Mouse (Mus musculus) cerebellum, adult (tissue): ENCODE results near the gene L3mbtl3.

Experiments used
- ATAC-seq: cut with Nextera tagmentation; 2 replicates; pipeline ENCODE4 v1.9.2; 2017; ENCODE audit warnings: mild to moderate bottlenecking, moderate library complexity, mixed read lengths; ENCODE audit not compliant: insufficient number of reproducible peaks, low FRiP score, low TSS enrichment

The L3mbtl3 gene

GRCm38 (mm10) chr10:26375790-26376545 is at the start of gene L3mbtl3:
Gene L3mbtl3, minus strand, starts transcription at chr10:26375971.
- peak; percentile 56 for ATAC-seq

- ATAC-seq: no peak
Measured at GRCm38 (mm10) chr10:26421168-26421567, 45.4 kb upstream of the L3mbtl3 start.

GRCm38 (mm10) chr10:26388656-26389055 is 12.9 kb upstream of the L3mbtl3 start:
- no peak for ATAC-seq

- ATAC-seq: no peak
Measured at GRCm38 (mm10) chr10:26377332-26377602, 1.5 kb upstream of the L3mbtl3 start.

- no peak for ATAC-seq
Measured at GRCm38 (mm10) chr10:26376546-26377331, 968 bp upstream of the L3mbtl3 start.

- ATAC-seq: no peak
Measured at GRCm38 (mm10) chr10:26375351-26375751, 420 bp downstream of the L3mbtl3 start.

GRCm38 (mm10) chr10:26374436-26375311 is 1.1 kb downstream of the L3mbtl3 start:
- peak; percentile 17; the same call in 1 of the 2 replicates for ATAC-seq

- peak; percentile 50 for ATAC-seq
Measured at GRCm38 (mm10) chr10:26373951-26374435, 1.8 kb downstream of the L3mbtl3 start.

GRCm38 (mm10) chr10:26372940-26373931 is 2.5 kb downstream of the L3mbtl3 start:
- ATAC-seq: peak; percentile 36

GRCm38 (mm10) chr10:26371416-26371815 is 4.4 kb downstream of the L3mbtl3 start:
- no peak for ATAC-seq

GRCm38 (mm10) chr10:26364942-26365341 is 10.8 kb downstream of the L3mbtl3 start:
- no peak for ATAC-seq

- no peak for ATAC-seq
Measured at GRCm38 (mm10) chr10:26364326-26364856, 11.4 kb downstream of the L3mbtl3 start.

GRCm38 (mm10) chr10:26363605-26364004 is 12.2 kb downstream of the L3mbtl3 start:
- ATAC-seq: no peak; the same call in 1 of the 2 replicates

- ATAC-seq: no peak
Measured at GRCm38 (mm10) chr10:26358798-26359197, 17.0 kb downstream of the L3mbtl3 start.

GRCm38 (mm10) chr10:26358231-26358630 is 17.5 kb downstream of the L3mbtl3 start:
- ATAC-seq: no peak

- ATAC-seq: no peak
Measured at GRCm38 (mm10) chr10:26353781-26354180, 22.0 kb downstream of the L3mbtl3 start.

- ATAC-seq: no peak
Measured at GRCm38 (mm10) chr10:26351129-26351738, 24.5 kb downstream of the L3mbtl3 start.

GRCm38 (mm10) chr10:26350153-26350552 is 25.6 kb downstream of the L3mbtl3 start:
- no peak for ATAC-seq

GRCm38 (mm10) chr10:26347614-26348013 is 28.2 kb downstream of the L3mbtl3 start:
- ATAC-seq: no peak
